Mouse (Mus musculus) MEL (cell line): ENCODE data around the gene Ebf4. TPM values are rescaled to one million over a fixed set of nuclear protein-coding genes. Genes with fewer than 3 reads are reported as not detected.

Source experiments
- DNase-seq: peaks from one replicate; pipeline ENCODE4 v3.0.0; 2011; ENCODE audit warnings: low read depth, low spot score
- H3K27ac ChIP-seq: 2 replicates; pipeline ENCODE4 v1.5.1; 2012; ENCODE audit warnings: low read depth, mild to moderate bottlenecking, control low read depth, low read length, moderate library complexity; ENCODE audit not compliant: control insufficient read depth
- H3K27me3 ChIP-seq, 2 experiments: fragments of 150-350 bp in 1 of 2; sonication (generic) in 1 of 2; 2 replicates each; pipeline ENCODE4 v1.6.1; 2012; ENCODE audit warnings: low read length in 2 of 2, mild to moderate bottlenecking in 2 of 2, improper control_type of control experiment in 1 of 2, moderate library complexity in 1 of 2; ENCODE audit not compliant: insufficient read depth in 2 of 2, control insufficient read depth in 1 of 2
- H3K36me3 ChIP-seq, 2 experiments: 2 replicates each; pipeline ENCODE4 v1.6.1; 2012 to 2014; ENCODE audit warnings: low read length in 2 of 2, improper control_type of control experiment in 1 of 2, inconsistent platforms in 1 of 2, mild to moderate bottlenecking in 1 of 2; ENCODE audit not compliant: insufficient read depth in 2 of 2, control insufficient read depth in 1 of 2
- H3K4me1 ChIP-seq, 2 experiments: fragments of 150-350 bp in 1 of 2; sonication (generic) in 1 of 2; 2 replicates each; pipeline ENCODE4 v1.6.1; 2012; ENCODE audit warnings: low read length in 2 of 2, improper control_type of control experiment in 1 of 2, mild to moderate bottlenecking in 1 of 2; ENCODE audit not compliant: insufficient read depth in 2 of 2, control insufficient read depth in 1 of 2
- H3K4me3 ChIP-seq, 2 experiments: fragments of 150-350 bp in 1 of 2; sonication (generic) in 1 of 2; 2 replicates each; pipeline ENCODE4 v1.5.1; 2012; ENCODE audit warnings: low read depth in 2 of 2, low read length in 2 of 2, mild to moderate bottlenecking in 2 of 2, moderate library complexity in 2 of 2, control low read depth in 1 of 2, improper control_type of control experiment in 1 of 2; ENCODE audit not compliant: control insufficient read depth in 1 of 2, insufficient read depth in 1 of 2
- H3K79me2 ChIP-seq: 2 replicates; pipeline ENCODE4 v1.6.1; 2012; ENCODE audit warnings: mild to moderate bottlenecking, low read length, moderate library complexity; ENCODE audit not compliant: control insufficient read depth, poor library complexity, insufficient read depth
- H3K9ac ChIP-seq: 2 replicates; pipeline ENCODE4 v1.6.1; 2012; ENCODE audit warnings: low read depth, mild to moderate bottlenecking, control low read depth, low read length, moderate library complexity; ENCODE audit not compliant: control insufficient read depth, poor library complexity, severe bottlenecking
- H3K9me3 ChIP-seq: fragments of 150-350 bp; sonication (generic); replicated peaks from 2 replicates; pipeline ENCODE4 v1.6.1; 2012; ENCODE audit warnings: mild to moderate bottlenecking, low read length, improper control_type of control experiment, moderate library complexity; ENCODE audit not compliant: insufficient read depth
- CTCF ChIP-seq, 3 experiments: IDR thresholded peaks in 2 of 3; conservative IDR thresholded peaks in 1 of 3; 2 replicates each; pipeline ENCODE4 v1.5.1; 2011 to 2012; ENCODE audit warnings: low read length in 3 of 3, low read depth in 2 of 3, mild to moderate bottlenecking in 2 of 3, improper control_type of control experiment in 1 of 3, inconsistent platforms in 1 of 3, mixed read lengths in 1 of 3, moderate library complexity in 1 of 3; ENCODE audit not compliant: control insufficient read depth in 1 of 3, insufficient read depth in 1 of 3, poor library complexity in 1 of 3, severe bottlenecking in 1 of 3
- ELF1 ChIP-seq: IDR thresholded peaks from 2 replicates; pipeline ENCODE4 v1.6.1; 2014; ENCODE audit warnings: low read depth, mild to moderate bottlenecking, inconsistent platforms, low read length, improper control_type of control experiment, moderate library complexity
- EP300 ChIP-seq, 2 experiments: IDR thresholded peaks; 2 replicates each; pipeline ENCODE4 v1.6.1; 2011; ENCODE audit warnings: improper control_type of control experiment in 2 of 2, low read length in 2 of 2, low read depth in 1 of 2, mild to moderate bottlenecking in 1 of 2
- ETS1 ChIP-seq: IDR thresholded peaks from 2 replicates; pipeline ENCODE4 v1.6.1; 2012; ENCODE audit warnings: low read depth, mild to moderate bottlenecking, inconsistent platforms, low read length, improper control_type of control experiment, moderate library complexity
- GATA1 ChIP-seq: IDR thresholded peaks from 2 replicates; pipeline ENCODE4 v1.6.1; 2011; ENCODE audit warnings: low read depth, low read length, improper control_type of control experiment
- MAX ChIP-seq: IDR thresholded peaks from 2 replicates; pipeline ENCODE4 v1.6.1; 2011; ENCODE audit warnings: low read length, improper control_type of control experiment
- MXI1 ChIP-seq: IDR thresholded peaks from 2 replicates; pipeline ENCODE4 v1.6.1; 2011; ENCODE audit warnings: mild to moderate bottlenecking, low read depth, low read length, improper control_type of control experiment
- MYC ChIP-seq: IDR thresholded peaks from 2 replicates; pipeline ENCODE4 v1.6.1; 2011; ENCODE audit warnings: low read depth, mild to moderate bottlenecking, low read length, improper control_type of control experiment, moderate library complexity
- POLR2A ChIP-seq, 2 experiments: IDR thresholded peaks; 2 replicates each; pipeline ENCODE4 v1.6.1; 2011 to 2012; ENCODE audit warnings: low read length in 2 of 2, mild to moderate bottlenecking in 2 of 2, control low read depth in 1 of 2, improper control_type of control experiment in 1 of 2, low read depth in 1 of 2, moderate library complexity in 1 of 2; ENCODE audit not compliant: control insufficient read depth in 1 of 2, insufficient read depth in 1 of 2, poor library complexity in 1 of 2
- POLR2AphosphoS2 ChIP-seq: IDR thresholded peaks from 2 replicates; pipeline ENCODE4 v1.6.1; 2011; ENCODE audit warnings: low read length, improper control_type of control experiment
- POLR2AphosphoS5 ChIP-seq: IDR thresholded peaks from 2 replicates; pipeline ENCODE4 v1.6.1; 2012; ENCODE audit warnings: low read depth, borderline replicate concordance, mild to moderate bottlenecking, inconsistent platforms, low read length, moderate library complexity, mixed read lengths
- RCOR1 ChIP-seq: IDR thresholded peaks from 2 replicates; pipeline ENCODE4 v1.6.1; 2012; ENCODE audit warnings: low read depth, mild to moderate bottlenecking, inconsistent platforms, low read length, improper control_type of control experiment
- SIN3A ChIP-seq: IDR thresholded peaks from 2 replicates; pipeline ENCODE4 v1.6.1; 2012; ENCODE audit warnings: low read length, improper control_type of control experiment, inconsistent platforms
- TAL1 ChIP-seq: IDR thresholded peaks from 2 replicates; pipeline ENCODE4 v1.6.1; 2012; ENCODE audit warnings: mild to moderate bottlenecking, inconsistent platforms, low read length, moderate library complexity, mixed read lengths
- TBP ChIP-seq: IDR thresholded peaks from 2 replicates; pipeline ENCODE4 v1.8.0; 2011; ENCODE audit warnings: low read depth, low read length, improper control_type of control experiment
- TCF12 ChIP-seq: IDR thresholded peaks from 2 replicates; pipeline ENCODE4 v1.6.1; 2014; ENCODE audit warnings: low read depth, mild to moderate bottlenecking, inconsistent platforms, low read length, improper control_type of control experiment, moderate library complexity
- ZKSCAN1 ChIP-seq: IDR thresholded peaks from 2 replicates; pipeline ENCODE4 v1.6.1; 2012; ENCODE audit warnings: low read depth, mild to moderate bottlenecking, inconsistent platforms, low read length, improper control_type of control experiment, moderate library complexity
- polyA plus RNA-seq, 2 experiments: library from polyadenylated mRNA; stranded (reverse) in 1 of 2; unstranded in 1 of 2; fragments of >175 nt in 1 of 2; fragments of >200 nt in 1 of 2; gene quantifications; 2 replicates each; pipeline versions ENCODE4 v1.2.1 to v1.2.4; 2012; ENCODE audit warnings: low replicate concordance in 2 of 2, low read depth in 1 of 2; ENCODE audit not compliant: insufficient read length in 2 of 2, insufficient read depth in 1 of 2, missing spikeins in 1 of 2
- total RNA-seq: library from RNA; depleted of rRNA; stranded (reverse); fragments of 300-350 nt; gene quantifications from 2 replicates; pipeline ENCODE4 v1.2.3, GENCODE M21; 2012

Ebf4 gene
- total and polyA plus RNA-seq, 3 experiments: 0.12 to 0.72 TPM; not detected in 1

DNA sequence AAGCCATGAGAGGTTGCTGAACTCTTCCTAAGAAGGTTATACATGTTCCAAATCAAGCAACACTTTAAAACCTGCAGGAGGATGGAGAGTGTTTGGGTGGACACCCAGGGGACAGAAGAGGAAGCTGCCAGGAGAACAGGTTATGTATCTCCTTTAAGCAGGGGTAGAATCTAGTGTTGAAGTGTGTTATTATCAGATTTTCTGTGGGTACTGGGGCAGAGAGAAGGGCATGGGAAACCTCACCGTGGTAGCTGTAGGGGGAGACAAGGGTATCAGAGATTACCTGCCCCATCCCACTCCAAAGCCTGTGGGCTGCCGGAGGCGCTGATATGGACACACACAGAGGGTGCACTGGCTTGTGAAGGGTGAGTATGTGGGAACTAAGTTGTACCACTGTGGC is 2.0 kb upstream of the Ebf4 start:
- H3K4me3 ChIP-seq: no peak overlapping the region
- no peak overlapping the region for H3K9ac ChIP-seq
- no peaks in the 10 kb centered on the region for H3K27me3 ChIP-seq
- peaks cover 0 to 9% of the 10 kb centered on the region in 2 experiments; a peak in 2 of 4 replicates for H3K36me3 ChIP-seq
- H3K9me3 ChIP-seq: no peaks in the 10 kb centered on the region
- no peak for TF ChIP-seq ZKSCAN1
- TF ChIP-seq ELF1: no peak
- TF ChIP-seq MYC: no peak
- TF ChIP-seq POLR2AphosphoS2: no peak
- TF ChIP-seq TCF12: peak; percentile 67
- peak; percentile 55 to 58; a peak in 3 of 4 replicates for TF ChIP-seq EP300 (IDR thresholded peaks at IDR 0.05; ENCODE audit: low read depth in 1 of 2, low read length in 2 of 2)
- 0 out of 2 replicates have a peak, but pooled peaks have one; percentile 24 for TF ChIP-seq MXI1
- TF ChIP-seq CTCF (IDR thresholded peaks at IDR 0.05 in 2 of 3, conservative IDR thresholded peaks at IDR 0.05 in 1 of 3; ENCODE audit: control insufficient read depth in 1 of 3, insufficient read depth in 1 of 3, low read depth in 2 of 3, low read length in 3 of 3, poor library complexity in 1 of 3, severe bottlenecking in 1 of 3): no peak
- TF ChIP-seq TAL1: peak; percentile 38
- peak; percentile 44; the same call in 1 of the 2 replicates for TF ChIP-seq RCOR1
- TF ChIP-seq SIN3A: peak; percentile 21; the same call in 1 of the 2 replicates
- no peak for TF ChIP-seq POLR2AphosphoS5
- 0 out of 2 replicates have a peak, but pooled peaks have one; percentile 23 for TF ChIP-seq ETS1
- TF ChIP-seq GATA1: 0 out of 2 replicates have a peak, but pooled peaks have one; percentile 38
- no peak for DNase-seq
- peak overlapping the region; percentile 22; the same call in 1 of the 2 replicates for H3K27ac ChIP-seq
- H3K4me1 ChIP-seq: peaks cover 6 to 17% of the 10 kb centered on the region in 2 experiments; a peak in 3 of 4 replicates
- no peaks in the 10 kb centered on the region for H3K79me2 ChIP-seq

DNA sequence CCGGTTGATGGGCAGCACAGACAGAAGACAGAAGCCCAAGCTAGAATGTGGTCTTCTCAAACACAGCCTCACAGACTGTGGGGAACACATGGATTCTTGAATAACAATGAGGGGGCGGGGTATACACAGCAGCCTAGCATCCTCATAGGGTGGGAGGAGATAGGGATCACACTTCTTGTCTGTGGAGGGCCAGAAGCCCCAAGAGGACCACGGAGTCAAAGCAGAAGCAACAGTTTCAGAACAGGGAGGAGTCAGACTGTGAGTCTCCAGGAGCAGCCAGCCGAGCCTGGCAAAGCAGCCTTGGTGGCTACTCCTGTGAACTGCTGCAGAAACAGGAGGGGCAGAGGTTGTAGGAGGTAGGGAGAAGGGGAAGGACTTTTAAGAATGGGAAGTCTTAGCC is 1.5 kb upstream of the Ebf4 start:
- Histone ChIP-seq H3K4me3 (peak overlapping the region; percentile 17 to 36; a peak in 3 of 4 replicates), H3K4me1 (peaks cover 6 to 17% of the 10 kb centered on the region in 2 experiments; a peak in 3 of 4 replicates), H3K27me3 (no peaks in the 10 kb centered on the region), H3K79me2 (no peaks in the 10 kb centered on the region), H3K9me3 (no peaks in the 10 kb centered on the region), H3K36me3 (peaks cover 0 to 9% of the 10 kb centered on the region in 2 experiments; a peak in 2 of 4 replicates), H3K27ac (peak overlapping the region; percentile 22), H3K9ac (peak overlapping the region; percentile 16)
- TF ChIP-seq RCOR1: no peak
- peak; percentile 44; the same call in 1 of the 2 replicates for TF ChIP-seq MXI1
- TF ChIP-seq TBP: peak; percentile 65
- peak; percentile 57 for TF ChIP-seq GATA1
- peak; percentile 49; the same call in 1 of the 2 replicates for TF ChIP-seq MAX
- no peak for TF ChIP-seq POLR2AphosphoS5
- 0 out of 2 replicates have a peak, but pooled peaks have one; percentile 9 for TF ChIP-seq SIN3A
- peak in 1 of 2 experiments; percentile 49; a peak in 1 of 4 replicates for TF ChIP-seq POLR2A (IDR thresholded peaks at IDR 0.05; ENCODE audit: control insufficient read depth in 1 of 2, insufficient read depth in 1 of 2, low read depth in 1 of 2, low read length in 2 of 2, poor library complexity in 1 of 2)
- DNase-seq: peak; percentile 91
